Mouse (Mus musculus) liver, embryonic 14.5 days (tissue): ENCODE results near the gene Il16. TPM values are rescaled to one million over a fixed set of nuclear protein-coding genes. Genes with fewer than 3 reads are reported as not detected.

Experiments
- ATAC-seq: fragments of 200-750 bp; cut with Nextera tagmentation; 2 replicates; pipeline ENCODE4 v1.8.0; 2017; ENCODE audit warnings: moderate number of reproducible peaks, mild to moderate bottlenecking, moderate library complexity; ENCODE audit not compliant: insufficient read depth
- DNase-seq, 3 experiments: peaks; one replicate each; pipeline ENCODE4 v3.0.0-alpha.2; 2012 to 2013; ENCODE audit warnings: low read depth in 3 of 3, low spot score in 3 of 3
- H3K27ac ChIP-seq: fragments of 300-500 bp; sonication (generic); 2 replicates; pipeline ENCODE4 v1.5.1; 2014; ENCODE audit warnings: moderate library complexity, mild to moderate bottlenecking, control low read depth, inconsistent platforms
- H3K27me3 ChIP-seq: fragments of 300-500 bp; sonication (generic); 2 replicates; pipeline ENCODE4 v1.6.1; 2014; ENCODE audit warnings: mild to moderate bottlenecking, low read length, moderate library complexity; ENCODE audit not compliant: control insufficient read depth, insufficient read depth
- H3K36me3 ChIP-seq: fragments of 300-500 bp; sonication (generic); replicated peaks from 2 replicates; pipeline ENCODE4 v1.6.1; 2014; ENCODE audit warnings: low read depth; ENCODE audit not compliant: control insufficient read depth, insufficient read depth
- H3K4me1 ChIP-seq, 2 experiments: fragments of 200-500 bp in 1 of 2; fragments of 300-500 bp in 1 of 2; sonication (generic) in 1 of 2; replicated peaks; 2 replicates each; pipeline ENCODE4 v1.6.1; 2012 to 2014; ENCODE audit warnings: antibody characterized with exemption in 1 of 2, inconsistent platforms in 1 of 2, low read length in 1 of 2; ENCODE audit not compliant: control insufficient read depth in 2 of 2, insufficient read depth in 2 of 2
- H3K4me2 ChIP-seq: fragments of 300-500 bp; sonication (generic); 2 replicates; pipeline ENCODE4 v1.6.1; 2014; ENCODE audit warnings: low read depth, mild to moderate bottlenecking, control low read depth, moderate library complexity
- H3K4me3 ChIP-seq, 2 experiments: fragments of 200-500 bp in 1 of 2; fragments of 300-500 bp in 1 of 2; sonication (generic) in 1 of 2; 2 replicates each; pipeline ENCODE4 v1.5.1; 2012 to 2014; ENCODE audit warnings: low read depth in 2 of 2, low read length in 2 of 2, mild to moderate bottlenecking in 2 of 2, control low read depth in 1 of 2, inconsistent platforms in 1 of 2, moderate library complexity in 1 of 2; ENCODE audit not compliant: insufficient read depth in 1 of 2
- H3K9ac ChIP-seq: fragments of 300-500 bp; sonication (generic); replicated peaks from 2 replicates; pipeline ENCODE4 v1.6.1; 2014; ENCODE audit warnings: mild to moderate bottlenecking, control low read depth, moderate library complexity
- H3K9me3 ChIP-seq: fragments of 300-500 bp; sonication (generic); 2 replicates; pipeline ENCODE4 v1.6.1; 2016; ENCODE audit warnings: low read length, mixed read lengths; ENCODE audit not compliant: control insufficient read depth
- CTCF ChIP-seq: IDR thresholded peaks from 2 replicates; pipeline ENCODE4 v1.5.1; 2016; ENCODE audit warnings: antibody characterized with exemption, low read depth, control low read depth
- EP300 ChIP-seq: IDR thresholded peaks from 2 replicates; pipeline ENCODE4 v1.6.1; 2016; ENCODE audit warnings: antibody characterized with exemption, low read depth
- WGBS: fragments of 180-500 bp; shearing (Covaris S2); extraction: QIAGEN DNeasy Blood & Tissue Kit; methylation state at CpG from one replicate; pipeline ENCODE4 v1.1.7; 2014; ENCODE audit not compliant: insufficient replicate concordance; 5-methylcytosine and 5-hydroxymethylcytosine counted together
- polyA plus RNA-seq, 2 experiments: library from polyadenylated mRNA; depleted of rRNA in 1 of 2; stranded (reverse) in 1 of 2; unstranded in 1 of 2; fragments of >200 nt; fragmentation: Nextera tagmentation in 1 of 2; extraction: Ambion mirVana in 1 of 2; gene quantifications; 2 replicates each; pipeline versions ENCODE4 v1.2.1 to v1.2.3; 2012 to 2014

Gene Il16
- polyA plus RNA-seq, 2 experiments: 2.3 to 3.8 TPM

GRCm38 (mm10) chr7:83645476-83645875 lies 100.0 kb downstream of the Il16 start:
- no peak for DNase-seq
- no peak for ATAC-seq
- H3K27ac ChIP-seq: no peak overlapping the region

GRCm38 (mm10) chr7:83644761-83645160 lies 100.8 kb downstream of the Il16 start:
- TF ChIP-seq CTCF: no peak
- Histone ChIP-seq H3K4me1 (no peaks in the 10 kb centered on the region), H3K9me3 (no peaks in the 10 kb centered on the region), H3K27me3 (no peaks in the 10 kb centered on the region), H3K27ac (no peak overlapping the region), H3K4me2 (no peak overlapping the region), H3K36me3 (no peaks in the 10 kb centered on the region), H3K4me3 (no peak overlapping the region), H3K9ac (no peak overlapping the region)
- 59% methylated on average over 2 of the region's 2 CpGs for WGBS
- DNase-seq: no peak
- ATAC-seq: no peak

More at GRCm38 (mm10) chr7:83645476-83645875, 100.0 kb downstream of the Il16 start:
- WGBS: 38% methylated on average over 5 of the region's 5 CpGs
- Histone ChIP-seq H3K27me3 (no peaks in the 10 kb centered on the region), H3K9ac (no peak overlapping the region), H3K4me3 (no peak overlapping the region), H3K36me3 (no peaks in the 10 kb centered on the region), H3K4me2 (no peak overlapping the region), H3K9me3 (no peaks in the 10 kb centered on the region), H3K4me1 (no peaks in the 10 kb centered on the region)
- TF ChIP-seq EP300 (no peak), CTCF (no peak)

- no peak overlapping the region for H3K27ac ChIP-seq
- ATAC-seq (no peak), DNase-seq (no peak)
- H3K4me3 ChIP-seq: no peak overlapping the region
- 72% methylated on average over 6 of the region's 6 CpGs for WGBS
- no peaks in the 10 kb centered on the region for H3K9me3 ChIP-seq
- H3K9ac ChIP-seq: no peak overlapping the region
- H3K4me1 ChIP-seq: 0 out of 4 replicates have a peak, but pooled peaks cover 0 to 2% of the 10 kb centered on the region in 2 experiments
- no peaks in the 10 kb centered on the region for H3K27me3 ChIP-seq
- H3K4me2 ChIP-seq: no peak overlapping the region
- no peak for TF ChIP-seq CTCF
- TF ChIP-seq EP300: no peak
- H3K36me3 ChIP-seq: no peaks in the 10 kb centered on the region
Observed at GRCm38 (mm10) chr7:83643581-83643980, 101.9 kb downstream of the Il16 start.

GRCm38 (mm10) chr7:83641163-83641562 lies 104.4 kb downstream of the Il16 start:
- 46% methylated on average over 2 of the region's 2 CpGs for WGBS
- Histone ChIP-seq H3K27me3 (no peaks in the 10 kb centered on the region), H3K27ac (no peak overlapping the region), H3K9ac (no peak overlapping the region), H3K4me1 (0 out of 4 replicates have a peak, but pooled peaks cover 0 to 2% of the 10 kb centered on the region in 2 experiments), H3K4me2 (no peak overlapping the region), H3K4me3 (no peak overlapping the region), H3K36me3 (no peaks in the 10 kb centered on the region), H3K9me3 (no peaks in the 10 kb centered on the region)
- DNase-seq: no peak
- no peak for TF ChIP-seq EP300
- no peak for TF ChIP-seq CTCF
- ATAC-seq: no peak

- H3K4me1 ChIP-seq: 0 out of 4 replicates have a peak, but pooled peaks cover 0 to 2% of the 10 kb centered on the region in 2 experiments
- no peak for DNase-seq
- ATAC-seq: no peak
- H3K27me3 ChIP-seq: no peaks in the 10 kb centered on the region
- H3K9ac ChIP-seq: no peak overlapping the region
- TF ChIP-seq EP300: no peak
- no peak overlapping the region for H3K27ac ChIP-seq
- H3K36me3 ChIP-seq: no peaks in the 10 kb centered on the region
- WGBS: 77% methylated on average over 5 of the region's 5 CpGs
- H3K4me2 ChIP-seq: no peak overlapping the region
- H3K9me3 ChIP-seq: no peaks in the 10 kb centered on the region
- H3K4me3 ChIP-seq: no peak overlapping the region
Observed at GRCm38 (mm10) chr7:83640581-83640980, 104.9 kb downstream of the Il16 start.
